13 mouse cellular contexts compared by ENCODE assay signal in genomic region chr14:42543170-42543701, GRCm38 (mm10). TPM values are rescaled to one million over a fixed set of nuclear protein-coding genes. Genes with fewer than 3 reads are reported as not detected.
DNase-seq lines count a peak whose midpoint lies in the region; ATAC-seq lines count a peak whose summit lies in the region.
"Not testable (repeated sequence)": the region's sequence is repeated elsewhere in the genome, so short reads cannot be mapped to it uniquely, and the experiment has no call there.
"Had no signal": no experiment of that assay in that cellular context is flagged by ENCODE, and none has a peak within 500 bp of the region (broad histone marks: within the 10 kb centered on the region; RNA-seq: fewer than 3 reads in every experiment).

No protein-coding gene starts in this region.

- H3K4me3 ChIP-seq in forebrain, embryonic 14.5 days (ENCODE audit: low read depth, low read length); hindbrain, embryonic 11.5 days (ENCODE audit: low read depth, low read length); kidney, embryonic 15.5 days (replicated peaks); midbrain, embryonic 12.5 days: not testable (repeated sequence)

- H3K4me2 ChIP-seq in forebrain, embryonic 14.5 days (ENCODE audit: low read length); hindbrain, embryonic 11.5 days (replicated peaks; ENCODE audit: low read depth, low read length); kidney, embryonic 15.5 days; midbrain, embryonic 12.5 days (replicated peaks): not testable (repeated sequence)

- not testable (repeated sequence) for H3K27me3 ChIP-seq in forebrain, embryonic 14.5 days (replicated peaks; ENCODE audit: control insufficient read depth, insufficient read depth, low read length); hindbrain, embryonic 11.5 days (ENCODE audit: control insufficient read depth, insufficient read depth, low read length); kidney, embryonic 15.5 days; midbrain, embryonic 12.5 days

- WGBS in forebrain, embryonic 14.5 days: 11% methylated on average over 19 of the region's 31 CpGs
- WGBS in hindbrain, embryonic 11.5 days: 6% methylated on average over 19 of the region's 31 CpGs
- WGBS in kidney, embryonic 15.5 days: 10% methylated on average over 26 of the region's 31 CpGs
- 8% methylated on average over 28 of the region's 31 CpGs for WGBS in midbrain, embryonic 12.5 days

- not testable (repeated sequence) for H3K9me3 ChIP-seq in forebrain, embryonic 14.5 days (replicated peaks; ENCODE audit: control insufficient read depth, low read length); hindbrain, embryonic 11.5 days (ENCODE audit: control insufficient read depth, low read length); kidney, embryonic 15.5 days (replicated peaks); midbrain, embryonic 12.5 days

- DNase-seq in adrenal gland, postnatal 36 days: peak; percentile 2
- not testable (repeated sequence) for DNase-seq in forebrain, embryonic 14.5 days (ENCODE audit: low spot score); hindbrain, embryonic 11.5 days (ENCODE audit: low spot score)
- peak; percentile 47 for DNase-seq in left cerebral cortex, adult 11 months (ENCODE audit: low spot score)
- DNase-seq in right cerebral cortex, postnatal 10 days (ENCODE audit: low spot score in 2 of 2): peak; percentile 55 to 56

- not testable (repeated sequence) for H3K27ac ChIP-seq in forebrain, embryonic 14.5 days (ENCODE audit: low read depth, low read length); hindbrain, embryonic 11.5 days (ENCODE audit: low read depth, low read length); kidney, embryonic 15.5 days; midbrain, embryonic 12.5 days (replicated peaks)

- not testable (repeated sequence) for H3K36me3 ChIP-seq in forebrain, embryonic 14.5 days (ENCODE audit: control insufficient read depth, insufficient read depth, low read length); hindbrain, embryonic 11.5 days (ENCODE audit: control insufficient read depth, insufficient read depth, low read length); kidney, embryonic 15.5 days; midbrain, embryonic 12.5 days

- H3K4me1 ChIP-seq in forebrain, embryonic 14.5 days (ENCODE audit: control insufficient read depth, insufficient read depth, low read length); hindbrain, embryonic 11.5 days (replicated peaks; ENCODE audit: control insufficient read depth, insufficient read depth, low read length); kidney, embryonic 15.5 days; midbrain, embryonic 12.5 days: not testable (repeated sequence)

- H3K9ac ChIP-seq in forebrain, embryonic 14.5 days (ENCODE audit: low read length); hindbrain, embryonic 11.5 days (ENCODE audit: low read depth, low read length); kidney, embryonic 15.5 days; midbrain, embryonic 12.5 days (replicated peaks): not testable (repeated sequence)

- ATAC-seq in forebrain, embryonic 14.5 days: peak; percentile 65
- peak; percentile 49; the same call in 1 of the 2 replicates for ATAC-seq in hindbrain, embryonic 11.5 days (ENCODE audit: low FRiP score)
- peak; percentile 58; the same call in 1 of the 2 replicates for ATAC-seq in kidney, embryonic 15.5 days (replicated peaks; ENCODE audit: low FRiP score)
- ATAC-seq in midbrain, embryonic 12.5 days (ENCODE audit: low FRiP score, low read depth): peak; percentile 56

RNA-seq across cellular contexts. Expression of gene Gm8024, which starts 19.2 kb away (rescaled TPM):
- total RNA-seq in adrenal gland, postnatal 36 days (2021): not detected
- polyA plus RNA-seq in forebrain, embryonic 14.5 days (2014; fragmentation: Nextera tagmentation; extraction: Ambion mirVana): not detected in 2 replicates
- not detected in 2 replicates for polyA plus RNA-seq in hindbrain, embryonic 11.5 days (2014; fragmentation: Nextera tagmentation; extraction: Ambion mirVana)
- polyA plus RNA-seq in kidney, embryonic 15.5 days (2015; fragmentation: Nextera tagmentation; extraction: Ambion mirVana): not detected in 2 replicates
- polyA plus RNA-seq in midbrain, embryonic 12.5 days (2016; fragmentation: Nextera tagmentation; extraction: Ambion mirVana): not detected in 2 replicates
- total RNA-seq: gastrocnemius, adult 18-20 months; MEL had no signal
- polyA plus RNA-seq: heart, embryonic 16.5 days; limb, embryonic 10.5 days; myocyte; spleen, adult 2 months had no signal

RNA-seq across cellular contexts. Expression of gene Gm8020, which starts 41.1 kb away (rescaled TPM):
- not detected for total RNA-seq in adrenal gland, postnatal 36 days (2021)
- not detected in 2 replicates for polyA plus RNA-seq in forebrain, embryonic 14.5 days (2014; fragmentation: Nextera tagmentation; extraction: Ambion mirVana)
- not detected in 2 replicates for polyA plus RNA-seq in hindbrain, embryonic 11.5 days (2014; fragmentation: Nextera tagmentation; extraction: Ambion mirVana)
- not detected in 2 replicates for polyA plus RNA-seq in kidney, embryonic 15.5 days (2015; fragmentation: Nextera tagmentation; extraction: Ambion mirVana)
- not detected in 2 replicates for polyA plus RNA-seq in midbrain, embryonic 12.5 days (2016; fragmentation: Nextera tagmentation; extraction: Ambion mirVana)
- total RNA-seq: gastrocnemius, adult 18-20 months; MEL had no signal
- polyA plus RNA-seq: heart, embryonic 16.5 days; limb, embryonic 10.5 days; myocyte; spleen, adult 2 months had no signal

RNA-seq across cellular contexts. Expression of gene Gm17124, which starts 56.4 kb away (rescaled TPM):
- not detected for total RNA-seq in adrenal gland, postnatal 36 days (2021)
- not detected in 2 replicates for polyA plus RNA-seq in forebrain, embryonic 14.5 days (2014; fragmentation: Nextera tagmentation; extraction: Ambion mirVana)
- polyA plus RNA-seq in hindbrain, embryonic 11.5 days (2014; fragmentation: Nextera tagmentation; extraction: Ambion mirVana): not detected in 2 replicates
- not detected in 2 replicates for polyA plus RNA-seq in kidney, embryonic 15.5 days (2015; fragmentation: Nextera tagmentation; extraction: Ambion mirVana)
- polyA plus RNA-seq in midbrain, embryonic 12.5 days (2016; fragmentation: Nextera tagmentation; extraction: Ambion mirVana): not detected in 2 replicates
- total RNA-seq: gastrocnemius, adult 18-20 months; MEL had no signal
- polyA plus RNA-seq: heart, embryonic 16.5 days; limb, embryonic 10.5 days; myocyte; spleen, adult 2 months had no signal
